In genomic region chr2:139873762-139874161, GRCm38 (mm10) we compare ENCODE assay signal across 21 mouse cellular contexts.
DNase-seq lines count a peak whose midpoint lies in the region; ATAC-seq lines count a peak whose summit lies in the region.
"Had no signal": no experiment of that assay in that cellular context is flagged by ENCODE, and none has a peak within 500 bp of the region (broad histone marks: within the 10 kb centered on the region; RNA-seq: fewer than 3 reads in every experiment).

No protein-coding gene starts in this region.

- peak; percentile 64; the same call in 1 of the 2 replicates for ATAC-seq in forebrain, embryonic 11.5 days (replicated peaks; ENCODE audit: low FRiP score)
- ATAC-seq in forebrain, embryonic 14.5 days: no peak
- peak; percentile 100 for ATAC-seq in intestine, embryonic 16.5 days
- ATAC-seq in stomach, embryonic 14.5 days (ENCODE audit: insufficient number of reproducible peaks, insufficient read depth, low FRiP score, low read depth): peak; percentile 63; the same call in 1 of the 2 replicates
- ATAC-seq in megakaryocyte-erythroid progenitor cell, adult 5-6 weeks (replicated peaks; ENCODE audit: low FRiP score, low TSS enrichment, poor library complexity, severe bottlenecking): no peak
- ATAC-seq: hindbrain, embryonic 16.5 days; midbrain, embryonic 16.5 days had no signal

- DNase-seq in forebrain, embryonic 11.5 days (ENCODE audit: low spot score): no peak
- no peak for DNase-seq in forebrain, embryonic 14.5 days (ENCODE audit: low spot score)
- DNase-seq in ES-CJ7 (ENCODE audit: low read depth, low spot score): peak; percentile 98
- no peak for DNase-seq in cerebellum, postnatal 36 days
- DNase-seq in spleen, adult 12 weeks (ENCODE audit: low spot score): no peak
- DNase-seq: adrenal gland, adult 8-10 months; cerebellum, adult 18-20 months; gastrocnemius, postnatal 10 days; heart, adult 18-20 months; heart, postnatal 4 days; liver, embryonic 13.5 days; right cerebral cortex, adult 18-20 months; spleen, adult 18-20 months; thymus, postnatal 36 days had no signal

- H3K4me1 ChIP-seq in forebrain, embryonic 11.5 days (replicated peaks; ENCODE audit: control insufficient read depth, insufficient read depth, low read length): no peaks in the 10 kb centered on the region; the same call in 1 of the 2 replicates
- no peaks in the 10 kb centered on the region for H3K4me1 ChIP-seq in forebrain, embryonic 14.5 days (ENCODE audit: control insufficient read depth, insufficient read depth, low read length)
- H3K4me1 ChIP-seq in intestine, embryonic 16.5 days (ENCODE audit: control insufficient read depth, insufficient read depth, low read length): no peaks in the 10 kb centered on the region
- H3K4me1 ChIP-seq in stomach, embryonic 14.5 days (ENCODE audit: control insufficient read depth, insufficient read depth, low read length): peaks cover 3% of the 10 kb centered on the region; the same call in 1 of the 2 replicates
- H3K4me1 ChIP-seq: liver, embryonic 13.5 days had no signal

- H3K36me3 ChIP-seq in forebrain, embryonic 11.5 days (ENCODE audit: control insufficient read depth, insufficient read depth, low read length): no peaks in the 10 kb centered on the region
- no peaks in the 10 kb centered on the region for H3K36me3 ChIP-seq in forebrain, embryonic 14.5 days (ENCODE audit: control insufficient read depth, insufficient read depth, low read length)
- no peaks in the 10 kb centered on the region for H3K36me3 ChIP-seq in intestine, embryonic 16.5 days (ENCODE audit: control insufficient read depth, insufficient read depth, low read length)
- H3K36me3 ChIP-seq in stomach, embryonic 14.5 days (ENCODE audit: control insufficient read depth, insufficient read depth, low read length): no peaks in the 10 kb centered on the region
- H3K36me3 ChIP-seq: embryonic facial prominence, embryonic 12.5 days; liver, embryonic 13.5 days; lung, embryonic 15.5 days had no signal

- no peaks in the 10 kb centered on the region for H3K27me3 ChIP-seq in forebrain, embryonic 11.5 days (ENCODE audit: control insufficient read depth, insufficient read depth, low read length)
- no peaks in the 10 kb centered on the region for H3K27me3 ChIP-seq in forebrain, embryonic 14.5 days (replicated peaks; ENCODE audit: control insufficient read depth, insufficient read depth, low read length)
- H3K27me3 ChIP-seq in intestine, embryonic 16.5 days (replicated peaks; ENCODE audit: control insufficient read depth, insufficient read depth, low read length): no peaks in the 10 kb centered on the region
- no peaks in the 10 kb centered on the region for H3K27me3 ChIP-seq in stomach, embryonic 14.5 days (ENCODE audit: control insufficient read depth, insufficient read depth, low read length)
- H3K27me3 ChIP-seq: embryonic facial prominence, embryonic 12.5 days; liver, embryonic 13.5 days; lung, embryonic 15.5 days had no signal

- no peak overlapping the region for H3K9ac ChIP-seq in forebrain, embryonic 11.5 days (ENCODE audit: low read length)
- no peak overlapping the region for H3K9ac ChIP-seq in forebrain, embryonic 14.5 days (ENCODE audit: low read length)
- no peak overlapping the region for H3K9ac ChIP-seq in intestine, embryonic 16.5 days (ENCODE audit: low read depth, low read length)
- H3K9ac ChIP-seq in stomach, embryonic 14.5 days (replicated peaks; ENCODE audit: low read depth, low read length): no peak overlapping the region
- H3K9ac ChIP-seq: embryonic facial prominence, embryonic 12.5 days; liver, embryonic 13.5 days; lung, embryonic 15.5 days had no signal

- H3K4me2 ChIP-seq in forebrain, embryonic 11.5 days (ENCODE audit: low read depth, low read length, severe bottlenecking): no peak overlapping the region
- no peak overlapping the region for H3K4me2 ChIP-seq in forebrain, embryonic 14.5 days (ENCODE audit: low read length)
- H3K4me2 ChIP-seq in intestine, embryonic 16.5 days (ENCODE audit: low read depth, low read length): no peak overlapping the region
- H3K4me2 ChIP-seq in stomach, embryonic 14.5 days (replicated peaks; ENCODE audit: low read depth, low read length): no peak overlapping the region
- H3K4me2 ChIP-seq: embryonic facial prominence, embryonic 12.5 days; liver, embryonic 13.5 days; lung, embryonic 15.5 days had no signal

- H3K27ac ChIP-seq in forebrain, embryonic 11.5 days (ENCODE audit: low read depth, low read length): no peak overlapping the region
- H3K27ac ChIP-seq in forebrain, embryonic 14.5 days (ENCODE audit: low read depth, low read length): no peak overlapping the region
- H3K27ac ChIP-seq in intestine, embryonic 16.5 days (ENCODE audit: low read length): peak overlapping the region; percentile 63
- H3K27ac ChIP-seq in stomach, embryonic 14.5 days (ENCODE audit: low read length): no peak overlapping the region
- H3K27ac ChIP-seq: embryonic facial prominence, embryonic 12.5 days; liver, embryonic 13.5 days; lung, embryonic 15.5 days had no signal

- H3K9me3 ChIP-seq in forebrain, embryonic 11.5 days (ENCODE audit: control insufficient read depth, low read length): no peaks in the 10 kb centered on the region
- H3K9me3 ChIP-seq in forebrain, embryonic 14.5 days (replicated peaks; ENCODE audit: control insufficient read depth, low read length): no peaks in the 10 kb centered on the region
- no peaks in the 10 kb centered on the region for H3K9me3 ChIP-seq in intestine, embryonic 16.5 days (ENCODE audit: control insufficient read depth, low read length)
- H3K9me3 ChIP-seq in stomach, embryonic 14.5 days (ENCODE audit: control insufficient read depth, low read depth, low read length): no peaks in the 10 kb centered on the region
- H3K9me3 ChIP-seq: embryonic facial prominence, embryonic 12.5 days; liver, embryonic 13.5 days; lung, embryonic 15.5 days had no signal

- WGBS in forebrain, embryonic 11.5 days: 33% methylated on average over 2 of the region's 2 CpGs
- WGBS in forebrain, embryonic 14.5 days: 17% methylated on average over 2 of the region's 2 CpGs
- 52% methylated on average over 2 of the region's 2 CpGs for WGBS in intestine, embryonic 16.5 days
- 48% methylated on average over 2 of the region's 2 CpGs for WGBS in stomach, embryonic 14.5 days

- no peak overlapping the region for H3K4me3 ChIP-seq in forebrain, embryonic 11.5 days (ENCODE audit: low read depth, low read length)
- H3K4me3 ChIP-seq in forebrain, embryonic 14.5 days (ENCODE audit: low read depth, low read length): no peak overlapping the region
- H3K4me3 ChIP-seq in intestine, embryonic 16.5 days (ENCODE audit: low read length): no peak overlapping the region
- no peak overlapping the region for H3K4me3 ChIP-seq in stomach, embryonic 14.5 days (ENCODE audit: low read depth, low read length)
- H3K4me3 ChIP-seq: embryonic facial prominence, embryonic 12.5 days; liver, embryonic 13.5 days; lung, embryonic 15.5 days had no signal

Comparison
In these comparisons a context has a peak if more than half of its experiments do, and no peak if none do; other contexts are left out.
1. ATAC-seq: peak in forebrain, embryonic 11.5 days (single experiment), intestine, embryonic 16.5 days (single experiment) and stomach, embryonic 14.5 days (single experiment); none in forebrain, embryonic 14.5 days (single experiment) and megakaryocyte-erythroid progenitor cell, adult 5-6 weeks (single experiment).